ENCODE assay signal across 28 mouse cellular contexts in genomic region chr13:27553336-27553735, GRCm38 (mm10). TPM values are rescaled to one million over a fixed set of nuclear protein-coding genes. Genes with fewer than 3 reads are reported as not detected.
DNase-seq lines count a peak whose midpoint lies in the region.
"Had no signal": no experiment of that assay in that cellular context is flagged by ENCODE, and none has a peak within 500 bp of the region (broad histone marks: within the 10 kb centered on the region; RNA-seq: fewer than 3 reads in every experiment).

No protein-coding gene starts in this region.

- DNase-seq in 3T3-L1 (ENCODE audit: low read depth, low spot score), result peak; percentile 81
- peak; percentile 61 for DNase-seq in Muller cell, postnatal 12 days (ENCODE audit: inconsistent ontology term)
- no peak for DNase-seq in cerebellum, adult 9-11 months
- no peak for DNase-seq in layer of hippocampus, adult 18-20 months (ENCODE audit: low spot score in 2 of 2)
- DNase-seq in adrenal gland, adult 2 months, result no peak
- DNase-seq: adrenal gland, postnatal 10 days; adrenal gland, postnatal 25 days; cerebellum, adult 11 months; cerebellum, adult 18-20 months; cerebellum, adult 8-10 months; cerebellum, postnatal 10 days; cerebellum, postnatal 25 days; forebrain, postnatal 0 days had no signal

RNA-seq across cellular contexts. Expression of gene Prl8a9, which starts 11.1 kb away (rescaled TPM):
- total RNA-seq in layer of hippocampus, adult 18-20 months (2021), result not detected
- total RNA-seq in adrenal gland, adult 2 months (2021), result not detected
- polyA plus RNA-seq in adrenal gland, adult 2 months (2012; rRNA removed), result not detected in 2 replicates
- total RNA-seq: adrenal gland, adult 18-20 months; adrenal gland, postnatal 10 days; adrenal gland, postnatal 25 days; adrenal gland, postnatal 4 days; CH12.LX; forebrain, postnatal 0 days; G1E had no signal
- polyA plus RNA-seq: activated CD4-positive, CD25-positive, alpha-beta regulatory T cell, adult 4 months; CD4-positive, CD25-positive, alpha-beta regulatory T cell, adult 4 months; cortical plate, adult 2 months; embryonic facial prominence, embryonic 10.5 days; embryonic facial prominence, embryonic 12.5 days; embryonic facial prominence, embryonic 14.5 days; forebrain, embryonic 11.5 days; forebrain, embryonic 13.5 days; forebrain, embryonic 15.5 days; forebrain, postnatal 0 days; G1E; Patski had no signal

RNA-seq across cellular contexts. Expression of gene Prl8a1, which starts 28.6 kb away (rescaled TPM):
- total RNA-seq in layer of hippocampus, adult 18-20 months (2021), result not detected
- total RNA-seq in adrenal gland, adult 2 months (2021), result not detected
- polyA plus RNA-seq in adrenal gland, adult 2 months (2012; rRNA removed), result not detected in 2 replicates
- total RNA-seq: adrenal gland, adult 18-20 months; adrenal gland, postnatal 10 days; adrenal gland, postnatal 25 days; adrenal gland, postnatal 4 days; CH12.LX; forebrain, postnatal 0 days had no signal
- polyA plus RNA-seq: activated CD4-positive, CD25-positive, alpha-beta regulatory T cell, adult 4 months; brain, embryonic 14.5 days; CD4-positive, CD25-positive, alpha-beta regulatory T cell, adult 4 months; cortical plate, adult 2 months; embryonic facial prominence, embryonic 10.5 days; embryonic facial prominence, embryonic 12.5 days; embryonic facial prominence, embryonic 14.5 days; forebrain, embryonic 11.5 days; forebrain, embryonic 13.5 days; forebrain, embryonic 15.5 days; forebrain, postnatal 0 days; G1E; Patski had no signal

RNA-seq across cellular contexts. Expression of gene Prl8a8, which starts 40.3 kb away (rescaled TPM):
- total RNA-seq in layer of hippocampus, adult 18-20 months (2021), result not detected
- total RNA-seq in adrenal gland, adult 2 months (2021), result not detected
- not detected in 2 replicates for polyA plus RNA-seq in adrenal gland, adult 2 months (2012; rRNA removed)
- total RNA-seq: adrenal gland, adult 18-20 months; adrenal gland, postnatal 10 days; adrenal gland, postnatal 25 days; adrenal gland, postnatal 4 days; forebrain, postnatal 0 days; G1E had no signal
- polyA plus RNA-seq: activated CD4-positive, CD25-positive, alpha-beta regulatory T cell, adult 4 months; brain, embryonic 14.5 days; CD4-positive, CD25-positive, alpha-beta regulatory T cell, adult 4 months; cortical plate, adult 2 months; embryonic facial prominence, embryonic 10.5 days; embryonic facial prominence, embryonic 12.5 days; embryonic facial prominence, embryonic 14.5 days; forebrain, embryonic 11.5 days; forebrain, embryonic 13.5 days; forebrain, embryonic 15.5 days; forebrain, postnatal 0 days; G1E; Patski had no signal

RNA-seq across cellular contexts. Expression of gene Prl7b1, which starts 57.0 kb away (rescaled TPM):
- total RNA-seq in layer of hippocampus, adult 18-20 months (2021), result not detected
- total RNA-seq in adrenal gland, adult 2 months (2021), result not detected
- polyA plus RNA-seq in adrenal gland, adult 2 months (2012; rRNA removed), result not detected in 2 replicates
- total RNA-seq: adrenal gland, adult 18-20 months; adrenal gland, postnatal 10 days; adrenal gland, postnatal 25 days; adrenal gland, postnatal 4 days; CH12.LX; forebrain, postnatal 0 days had no signal
- polyA plus RNA-seq: activated CD4-positive, CD25-positive, alpha-beta regulatory T cell, adult 4 months; brain, embryonic 14.5 days; CD4-positive, CD25-positive, alpha-beta regulatory T cell, adult 4 months; cortical plate, adult 2 months; embryonic facial prominence, embryonic 10.5 days; embryonic facial prominence, embryonic 12.5 days; embryonic facial prominence, embryonic 14.5 days; forebrain, embryonic 11.5 days; forebrain, embryonic 13.5 days; forebrain, embryonic 15.5 days; forebrain, postnatal 0 days; G1E; Patski had no signal

Comparison
In these comparisons a context has a peak if more than half of its experiments do, and no peak if none do; other contexts are left out.
1. DNase-seq: peak in 3T3-L1 (single experiment) and Muller cell, postnatal 12 days (single experiment); none in cerebellum, adult 9-11 months (single experiment), layer of hippocampus, adult 18-20 months (0 of 2) and adrenal gland, adult 2 months (single experiment).